Mouse (Mus musculus) spleen, adult 18-20 months (tissue): Measurements from ENCODE around the gene Coil.
"Not testable (repeated sequence)": the region's sequence is repeated elsewhere in the genome, so short reads cannot be mapped to it uniquely, and the experiment has no call there.

Source experiments
- DNase-seq, 2 experiments: peaks; one replicate each; pipeline ENCODE4 v3.0.0; 2022; ENCODE audit warnings: mixed read lengths in 2 of 2

Gene Coil

GRCm38 (mm10) chr11:88973776-88974701 is 4.0 kb downstream of the Coil start:
- DNase-seq = peak; percentile 81 to 91

GRCm38 (mm10) chr11:88976320-88976719 is 6.3 kb downstream of the Coil start:
- DNase-seq = no peak

DNA sequence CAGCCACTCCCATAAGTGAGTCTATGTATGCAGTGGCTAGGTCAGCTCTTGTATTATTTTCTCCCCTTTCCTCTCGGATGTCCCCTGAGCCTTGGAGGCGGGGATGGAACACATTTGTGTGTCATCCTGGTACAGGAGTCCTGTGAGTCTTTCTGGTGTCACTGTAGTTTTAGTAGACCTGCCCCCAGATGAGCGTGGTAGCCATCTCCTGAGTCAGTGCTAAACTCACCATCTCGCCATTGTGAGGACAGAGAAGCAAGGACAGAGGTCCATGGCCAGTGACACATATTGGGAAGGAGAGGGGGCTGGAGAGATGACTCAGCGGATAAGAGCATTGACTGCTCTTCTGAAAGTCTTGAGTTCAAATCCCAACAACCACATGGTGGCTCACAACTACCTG is 7.1 kb downstream of the Coil start:
- DNase-seq = no peak

DNA sequence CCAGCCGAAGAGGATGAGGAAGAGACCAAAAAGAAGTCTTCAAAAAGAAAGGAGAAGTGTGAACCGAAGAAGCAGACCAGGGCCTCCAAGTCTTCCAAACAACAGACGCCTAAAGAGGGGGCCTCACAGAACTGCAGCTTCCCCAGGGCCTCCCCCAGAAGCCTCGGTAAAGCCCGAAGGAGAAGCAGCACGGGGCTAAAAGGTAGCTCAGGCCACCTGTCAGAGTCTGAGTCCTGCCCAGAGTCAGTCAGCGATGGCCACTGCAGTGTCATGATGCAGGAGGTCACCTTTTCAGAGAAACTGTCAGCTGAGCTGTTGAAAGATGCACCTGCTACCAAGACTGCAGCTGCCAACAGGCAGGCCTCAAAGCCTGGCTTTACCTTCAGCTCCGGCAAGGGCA is 11.3 kb downstream of the Coil start:
- no peak for DNase-seq

GRCm38 (mm10) chr11:88986616-88987015 is 16.6 kb downstream of the Coil start:
- no peak for DNase-seq

GRCm38 (mm10) chr11:88988956-88989355 is 18.9 kb downstream of the Coil start:
- DNase-seq = no peak

- no peak for DNase-seq
These were observed 19.5 kb downstream of the Coil start for GRCm38 (mm10) chr11:88989530-88989929.

GRCm38 (mm10) chr11:88993186-88993585 is 23.1 kb downstream of the Coil start:
- DNase-seq = no peak

GRCm38 (mm10) chr11:88993625-88994024 is 23.6 kb downstream of the Coil start:
- peak; percentile 62 to 74 for DNase-seq

DNA sequence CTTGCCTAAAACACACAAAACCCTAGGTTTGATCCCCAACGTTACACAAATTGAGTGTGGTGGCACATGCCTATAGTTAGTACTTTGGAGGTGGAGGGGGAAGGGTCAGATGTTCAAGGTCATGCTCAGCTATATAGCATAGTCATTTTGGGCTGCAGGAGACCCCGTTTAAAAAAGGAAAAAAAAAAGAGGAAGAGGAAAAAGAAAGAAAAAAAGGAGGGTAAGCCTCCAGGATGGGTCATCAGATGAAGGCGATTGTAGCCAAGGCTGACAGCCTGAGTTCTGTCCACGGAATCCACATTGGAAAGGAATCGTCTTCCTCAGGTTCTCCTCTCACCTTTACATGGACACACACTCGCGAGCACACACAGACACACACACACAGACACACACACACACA is 24.4 kb downstream of the Coil start:
- DNase-seq = no peak

GRCm38 (mm10) chr11:88995616-88996015 is 25.6 kb downstream of the Coil start:
- DNase-seq = no peak

DNA sequence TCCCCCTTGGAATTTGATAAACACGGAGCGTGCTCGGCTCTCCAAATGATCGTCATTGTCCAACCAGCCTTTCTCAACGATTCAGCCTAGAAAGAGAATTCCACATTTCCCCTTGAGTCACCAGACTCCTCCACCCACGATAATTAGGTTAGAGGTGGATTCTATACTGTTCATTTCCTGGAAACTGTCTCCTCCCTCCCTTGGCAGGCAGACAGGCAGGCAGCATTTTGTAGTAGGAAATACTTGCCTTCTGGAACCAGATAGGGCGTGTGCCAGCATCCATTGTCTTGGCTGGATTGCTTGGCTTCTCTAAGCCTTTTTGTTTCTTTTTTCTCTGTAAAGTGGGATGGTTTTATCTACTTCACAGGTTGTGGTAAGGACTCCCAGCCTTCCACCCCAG is 26.4 kb downstream of the Coil start:
- no peak for DNase-seq

DNA sequence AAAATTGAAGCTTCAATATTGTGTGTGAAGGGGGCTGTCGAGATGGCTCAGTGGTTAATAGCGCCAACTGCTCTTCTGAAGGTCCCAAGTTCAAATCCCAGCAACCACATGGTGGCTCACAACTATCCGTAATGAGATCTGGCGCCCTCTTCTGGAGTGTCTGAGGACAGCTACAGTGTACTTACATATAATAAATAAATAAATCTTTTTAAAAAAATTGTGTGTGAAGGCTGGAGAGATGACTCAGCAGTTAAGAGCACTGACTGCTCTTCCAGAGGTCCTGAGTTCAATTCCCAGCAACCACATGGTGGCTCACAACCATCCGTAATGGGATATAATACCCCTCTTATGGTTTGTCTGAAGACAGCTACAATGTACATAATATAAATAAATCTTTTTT is 27.3 kb downstream of the Coil start:
- not testable (repeated sequence) for DNase-seq

- no peak for DNase-seq
These were observed 28.4 kb downstream of the Coil start for GRCm38 (mm10) chr11:88998406-88998805.

GRCm38 (mm10) chr11:88998974-88999722 is 29.1 kb downstream of the Coil start, which contains the start of gene Trim25:
Trim25 (plus strand) TSS chr11:88999376.
- peak; percentile 97 to 99 for DNase-seq

GRCm38 (mm10) chr11:88999723-89000526 is 29.9 kb downstream of the Coil start:
- no peak for DNase-seq

DNA sequence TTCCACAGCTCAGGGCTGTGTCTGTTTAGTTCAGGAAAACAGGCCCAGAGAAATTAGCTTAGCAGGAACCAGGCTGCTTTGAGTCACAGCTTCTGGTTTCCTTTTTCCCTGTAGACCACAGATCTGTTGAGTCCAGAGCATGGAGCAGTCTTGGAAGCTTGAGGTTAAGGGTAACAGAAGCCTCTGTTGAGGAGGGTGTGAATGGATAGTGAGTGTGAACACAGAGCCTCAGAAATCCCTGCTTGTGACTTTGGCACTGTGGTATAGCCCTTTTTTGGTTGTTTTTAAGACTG is 30.4 kb downstream of the Coil start:
- no peak for DNase-seq

DNA sequence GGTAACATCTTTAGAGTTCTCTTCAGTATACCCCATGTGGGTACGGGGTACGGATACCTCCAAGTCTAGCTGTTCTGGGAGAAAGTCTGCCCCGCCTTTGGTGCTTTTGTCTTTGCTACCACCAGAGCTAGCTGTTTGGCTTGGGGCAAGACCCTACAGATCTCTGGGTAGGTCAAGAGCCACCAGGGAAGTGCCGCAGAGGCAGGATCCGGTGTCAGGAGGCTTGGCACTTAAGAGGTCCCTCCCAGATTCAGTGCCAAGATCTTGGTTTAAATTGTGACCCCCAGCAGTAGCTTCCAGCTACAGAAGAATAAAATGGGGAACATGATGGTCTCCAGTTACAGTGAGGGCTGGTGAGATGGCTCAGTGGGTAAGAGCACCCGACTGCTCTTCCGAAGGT is 31.5 kb downstream of the Coil start:
- DNase-seq = no peak

GRCm38 (mm10) chr11:89002068-89002467 is 32.0 kb downstream of the Coil start:
- no peak for DNase-seq

DNA sequence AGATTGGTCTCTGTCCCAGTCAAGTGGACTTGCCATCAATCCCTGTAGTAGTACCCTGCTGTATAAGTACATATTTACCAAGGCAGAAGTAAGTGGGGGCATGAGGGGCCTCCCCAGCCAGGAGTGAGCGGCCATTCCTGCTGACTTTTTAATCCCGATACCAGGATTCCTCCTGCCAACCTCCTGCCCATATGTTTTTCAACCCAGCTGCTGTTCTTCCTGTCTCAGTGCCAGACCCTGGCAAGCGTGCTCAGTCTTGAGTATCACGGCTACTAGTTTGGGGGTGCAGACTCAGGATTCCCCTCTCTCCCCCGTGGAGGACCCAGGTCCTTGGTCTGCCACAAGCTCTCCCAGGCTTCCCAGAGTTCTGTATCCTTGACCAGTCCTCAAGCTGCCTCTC is 32.6 kb downstream of the Coil start:
- DNase-seq = no peak

DNA sequence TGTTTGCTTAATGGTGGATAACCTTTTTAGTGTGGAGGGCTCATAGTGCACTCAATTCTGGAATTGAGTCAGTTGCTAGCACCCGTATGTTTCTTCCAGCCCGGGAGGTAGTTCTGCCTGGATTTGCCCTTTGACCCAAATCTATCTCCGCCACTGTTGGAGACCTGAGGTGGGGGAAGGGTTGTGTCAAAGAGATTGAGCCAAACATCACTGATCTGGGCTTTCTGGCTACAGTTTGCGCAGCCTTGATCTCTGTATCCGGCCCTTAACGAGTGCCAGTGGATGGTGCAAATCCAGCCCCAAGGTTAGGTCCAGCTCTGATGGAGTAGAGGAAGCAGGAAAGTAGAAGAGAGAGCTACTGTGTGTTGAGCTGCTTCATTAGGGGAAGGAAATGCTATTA is 33.0 kb downstream of the Coil start:
- no peak for DNase-seq

- no peak for DNase-seq
These were observed 33.7 kb downstream of the Coil start for GRCm38 (mm10) chr11:89003726-89004125.

GRCm38 (mm10) chr11:89005473-89005872 is 35.4 kb downstream of the Coil start:
- no peak for DNase-seq
